Mouse (Mus musculus) mouse embryonic stem cell (cell line): ENCODE results near the gene 9130019O22Rik.
"Not testable (repeated sequence)": the region's sequence is repeated elsewhere in the genome, so short reads cannot be mapped to it uniquely, and the experiment has no call there.

Source experiments
- in situ Hi-C, 2 experiments: fragments of 300-500 bp; cut with MboI; formaldehyde crosslinking; loops; 1 replicate in 1 of 2; 3 replicates in 1 of 2; pipeline ENCODE4 v1.14.3; 2019 to 2020; ENCODE audit warnings: low sequenced_read_pairs in 2 of 2, low pct_unique_long_range_greater_than_20kb in 1 of 2, mixed read lengths in 1 of 2; ENCODE audit not compliant: unreplicated experiment in 1 of 2

9130019O22Rik gene

DNA sequence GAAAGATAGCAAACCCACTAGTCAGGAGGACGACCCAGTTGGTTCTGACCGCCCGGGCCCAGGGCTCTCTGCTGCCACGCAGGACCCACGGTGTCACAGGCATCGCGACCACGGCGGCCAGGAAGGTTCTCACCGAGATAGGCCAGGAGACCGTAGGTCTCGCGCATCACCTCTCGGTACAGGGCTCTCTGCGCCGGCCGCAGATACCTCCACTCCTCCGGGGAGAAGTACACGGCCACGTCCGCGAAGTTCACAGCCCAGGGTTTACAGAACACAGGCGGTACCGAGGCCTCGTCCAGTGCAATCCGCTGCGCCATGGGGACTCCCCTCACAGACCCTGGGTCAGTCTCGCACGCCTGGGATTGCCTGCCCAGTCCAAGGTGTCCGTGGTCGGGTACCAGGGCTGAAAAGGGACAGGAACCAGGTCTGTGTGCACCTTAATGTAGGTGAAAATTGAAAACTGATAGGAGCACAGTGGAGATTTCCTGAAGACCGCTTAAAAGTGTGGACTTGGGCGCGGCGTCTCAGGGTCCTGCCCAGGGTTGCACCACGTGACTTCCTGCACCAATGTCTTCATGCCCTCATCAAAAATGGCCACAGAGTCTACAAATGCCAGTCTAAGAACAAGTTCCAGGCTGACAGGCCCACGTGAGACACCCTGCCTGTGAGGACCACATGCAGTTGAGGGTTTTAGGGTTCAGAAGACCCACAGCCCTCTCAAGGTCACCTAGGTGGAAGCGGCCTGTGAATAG, at the start of gene 9130019O22Rik:
TSS of gene 9130019O22Rik (minus strand) at position 526 of the 752 bp plus-strand sequence.
- in situ Hi-C loops: no loop called here

DNA sequence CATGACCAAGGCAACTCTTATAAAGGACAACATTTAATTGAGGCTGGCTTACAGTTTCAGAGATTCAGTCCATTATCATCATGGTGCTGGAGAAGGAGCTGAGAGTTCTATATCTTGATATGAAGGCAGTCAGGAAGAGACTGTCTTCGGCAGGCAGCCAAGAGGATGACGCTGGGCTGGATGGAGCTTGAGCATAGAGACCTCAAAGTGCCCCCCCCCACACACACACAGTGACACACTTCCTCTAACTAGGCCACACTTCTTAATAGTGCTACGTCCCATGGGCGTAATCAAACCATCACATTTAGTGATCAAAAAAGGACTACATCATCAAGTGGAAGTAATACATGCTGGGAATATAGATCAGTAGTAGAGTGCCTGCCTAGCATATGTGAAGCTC, 48.2 kb upstream of the 9130019O22Rik start:
- in situ Hi-C loops: no loop called here

DNA sequence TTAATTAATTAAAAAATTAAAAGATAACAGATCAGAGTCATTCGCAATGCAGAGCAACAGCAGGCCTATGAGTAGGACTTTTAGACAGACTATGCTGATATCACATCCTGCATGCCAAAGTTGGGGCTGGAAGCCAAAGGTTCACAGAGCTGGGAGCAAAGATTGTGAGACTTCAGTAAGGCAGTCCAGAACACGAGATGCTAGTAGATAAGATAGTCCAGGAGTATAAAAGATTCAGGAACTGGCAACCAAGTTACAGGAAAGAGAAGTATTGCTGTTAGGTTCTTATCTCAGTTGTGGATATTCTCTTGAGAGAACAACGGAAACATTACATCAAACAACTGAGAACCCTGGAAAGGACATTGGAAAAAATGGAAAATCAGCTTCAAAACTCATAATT, 39.4 kb upstream of the 9130019O22Rik start:
- in situ Hi-C loops: no loop called here

DNA sequence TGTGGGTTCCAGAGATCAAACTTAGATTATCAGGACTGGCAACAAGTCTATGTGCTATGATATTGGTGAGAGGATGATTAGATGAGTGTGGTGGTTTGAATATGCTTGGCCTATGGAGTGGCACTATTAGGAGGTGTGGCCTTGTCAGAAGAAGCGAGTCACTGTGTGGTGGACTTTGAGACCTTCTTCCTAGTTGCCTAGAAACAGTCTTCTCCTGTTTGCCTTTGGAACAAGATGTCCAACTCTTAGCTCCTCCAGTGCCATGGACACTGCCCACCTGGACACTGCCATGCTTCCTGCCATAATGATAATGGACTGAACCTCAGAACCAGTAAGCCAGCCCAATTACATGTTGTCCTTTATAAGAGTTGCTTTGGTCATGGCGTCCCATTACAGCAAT, 38.9 kb upstream of the 9130019O22Rik start:
- in situ Hi-C loops: no loop called here

DNA sequence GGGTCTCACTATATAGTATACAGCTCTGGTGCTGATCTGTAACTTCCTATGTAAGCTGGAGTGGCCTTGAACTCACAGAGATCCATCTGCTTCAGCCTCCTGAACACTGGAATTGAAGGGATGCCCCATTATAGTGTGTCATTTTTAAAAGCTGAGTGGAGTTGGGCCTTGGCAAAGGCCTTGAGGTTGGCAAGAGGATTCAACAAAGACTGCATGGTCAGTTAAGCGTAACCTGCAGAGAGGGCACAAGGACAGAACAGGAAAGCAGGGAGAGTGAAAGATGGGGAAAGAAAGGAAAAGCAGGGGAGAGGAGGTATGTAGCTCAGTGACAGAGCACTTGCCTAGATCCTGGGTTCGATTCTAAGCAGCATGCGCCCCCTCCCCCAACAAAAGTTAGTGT, 38.3 kb upstream of the 9130019O22Rik start:
- in situ Hi-C loops: no loop called here

DNA sequence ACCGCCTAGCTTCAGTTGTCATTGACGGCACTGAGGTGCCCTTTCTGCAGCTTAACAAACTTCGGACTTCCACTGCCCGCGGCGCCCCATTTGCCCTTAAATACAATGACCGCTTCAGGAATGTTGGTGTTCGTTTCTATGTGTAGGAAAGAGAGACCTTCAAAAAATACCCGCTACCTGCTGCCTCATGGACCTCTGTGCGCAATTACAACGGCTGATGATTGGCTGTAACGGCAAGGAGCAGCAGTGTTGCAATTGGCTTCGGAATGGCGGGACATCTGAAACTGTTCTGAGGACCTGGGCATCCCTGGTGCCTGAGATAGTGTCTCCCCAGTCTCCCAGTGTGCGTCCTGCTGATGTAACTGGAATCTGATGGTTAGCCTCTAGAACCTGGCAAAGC, 35.3 kb upstream of the 9130019O22Rik start:
- in situ Hi-C loops: no loop called here

DNA sequence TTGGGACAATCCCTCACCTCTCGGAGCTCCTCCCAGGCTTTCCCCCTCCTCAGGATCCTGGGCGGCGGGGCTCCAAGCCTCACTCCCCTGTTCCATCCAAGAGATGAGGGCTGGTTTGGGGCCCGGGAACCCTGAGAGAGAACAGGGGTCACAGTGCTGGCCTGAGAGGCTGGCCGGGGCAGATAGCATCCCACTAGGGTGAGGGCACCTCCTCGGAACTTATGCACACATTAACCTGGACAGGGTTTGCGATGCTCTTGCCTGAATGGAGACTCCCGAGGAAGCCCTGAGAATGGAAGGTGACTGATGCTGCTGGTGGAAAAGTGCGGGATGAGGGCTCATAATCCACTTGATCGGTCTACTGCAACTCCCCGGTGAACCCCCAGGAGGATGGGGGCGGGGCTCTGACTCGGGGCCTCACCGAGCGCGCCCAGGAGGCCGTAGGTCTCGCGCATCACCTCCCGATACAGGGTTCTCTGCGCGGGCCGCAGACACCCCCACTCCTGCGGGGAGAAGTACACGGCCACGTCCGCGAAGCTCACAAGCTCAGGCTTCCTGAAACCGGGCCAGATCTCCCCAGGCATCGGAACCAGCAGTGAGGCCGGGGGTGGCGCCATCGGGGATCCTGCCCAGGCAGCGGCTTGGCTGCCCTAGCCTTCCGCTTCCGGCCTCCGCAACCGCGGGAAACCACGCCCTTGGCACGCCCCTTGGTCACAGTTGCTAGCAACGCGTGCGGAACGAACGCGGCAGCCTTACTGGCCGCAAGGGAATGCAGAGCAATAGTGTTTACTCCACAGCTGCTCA, 34.6 kb upstream of the 9130019O22Rik start, which contains the start of gene Zfp688:
TSS of gene Zfp688 (minus strand) at position 681 of the 804 bp plus-strand sequence.
- in situ Hi-C loops: no loop called here

DNA sequence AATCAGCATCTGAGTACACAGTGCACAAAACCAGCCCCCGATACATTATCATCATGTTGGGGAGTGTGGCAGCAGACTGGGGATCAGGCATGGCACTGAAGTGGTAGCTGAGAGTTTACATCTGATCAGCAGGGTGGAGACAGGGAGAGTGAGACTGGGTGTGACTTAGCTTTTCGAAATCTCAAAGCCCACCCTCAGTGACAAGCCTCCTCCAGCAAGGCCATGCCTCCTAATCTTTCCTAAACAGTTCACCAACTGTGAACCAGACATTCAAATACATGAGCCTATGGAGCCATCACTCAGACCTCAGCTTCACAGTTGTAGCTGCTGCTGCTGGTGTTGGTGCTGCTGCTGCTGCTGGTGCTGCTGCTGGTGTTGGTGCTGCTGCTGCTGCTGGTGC, 24.5 kb upstream of the 9130019O22Rik start:
- in situ Hi-C loops: no loop called here

DNA sequence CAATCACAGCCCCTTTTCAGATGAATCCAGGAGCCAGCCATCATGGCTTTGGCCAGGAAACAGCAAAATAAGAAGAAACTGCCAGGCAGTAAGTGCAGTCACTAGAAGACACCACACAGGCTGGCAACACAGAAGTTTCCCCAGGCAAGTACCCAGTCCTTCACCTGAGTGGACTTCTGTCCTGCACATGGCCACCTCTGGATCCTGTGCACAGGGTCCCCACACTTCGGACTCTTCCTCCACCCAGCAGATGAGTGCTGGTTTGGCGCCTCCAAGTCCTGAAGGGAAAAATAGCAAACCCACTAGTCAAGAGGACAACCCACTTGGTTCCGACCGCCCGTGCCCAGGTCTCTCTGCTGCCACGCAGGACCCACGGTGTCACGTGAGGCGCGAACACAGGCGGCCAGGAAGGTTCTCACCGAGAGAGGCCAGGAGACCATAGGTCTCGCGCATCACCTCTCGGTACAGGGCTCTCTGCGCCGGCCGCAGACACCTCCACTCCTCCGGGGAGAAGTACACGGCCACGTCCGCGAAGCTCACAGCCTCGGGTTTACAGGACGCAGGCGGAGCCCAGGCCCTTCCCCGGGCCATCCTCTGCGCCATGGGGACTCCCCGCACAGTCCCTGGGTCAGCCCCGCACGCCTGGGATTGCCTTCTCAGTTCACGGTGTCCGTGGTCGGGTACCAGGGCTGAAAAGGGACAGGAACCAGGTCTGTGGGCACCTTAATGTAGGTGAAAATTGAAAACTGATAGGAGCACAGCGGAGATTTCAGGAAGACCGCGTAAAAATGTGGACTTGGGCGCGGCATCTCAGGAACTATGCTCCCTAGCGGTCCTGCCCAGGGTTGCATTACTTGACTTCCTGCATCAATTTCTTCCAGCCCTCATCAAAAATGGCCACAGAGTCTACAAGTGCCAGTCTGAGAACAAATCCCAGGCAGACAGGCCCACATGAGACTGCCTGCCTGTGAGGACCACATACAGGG, 19.3 kb upstream of the 9130019O22Rik start, which contains the start of gene Zfp764:
TSS of gene Zfp764 (minus strand) at position 821 of the 986 bp plus-strand sequence.
- in situ Hi-C loops: not testable (repeated sequence)

DNA sequence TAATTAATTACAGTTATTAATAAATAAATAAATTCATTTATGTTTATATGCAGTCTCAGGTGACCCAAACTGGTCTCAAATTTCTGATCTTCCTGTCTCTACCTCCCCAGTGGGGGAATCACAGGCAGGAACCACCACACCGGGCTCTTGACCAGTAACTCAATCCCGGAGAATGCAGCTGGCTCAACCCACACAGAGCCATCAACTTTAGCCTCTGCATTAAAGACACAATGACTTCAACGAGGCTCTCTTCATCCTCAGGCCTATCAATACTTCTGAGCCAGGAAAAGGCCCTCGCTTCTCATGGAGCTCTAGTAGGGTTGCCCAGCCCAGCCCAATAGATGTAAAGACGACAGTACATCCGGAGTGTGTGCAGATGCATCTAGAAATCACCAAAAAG, 17.1 kb upstream of the 9130019O22Rik start:
- in situ Hi-C loops: loop anchor here in 1 of 2 experiments (5.0 kb wide), 1 partner anchor 42 kb away; no protein-coding TSS in a partner anchor

DNA sequence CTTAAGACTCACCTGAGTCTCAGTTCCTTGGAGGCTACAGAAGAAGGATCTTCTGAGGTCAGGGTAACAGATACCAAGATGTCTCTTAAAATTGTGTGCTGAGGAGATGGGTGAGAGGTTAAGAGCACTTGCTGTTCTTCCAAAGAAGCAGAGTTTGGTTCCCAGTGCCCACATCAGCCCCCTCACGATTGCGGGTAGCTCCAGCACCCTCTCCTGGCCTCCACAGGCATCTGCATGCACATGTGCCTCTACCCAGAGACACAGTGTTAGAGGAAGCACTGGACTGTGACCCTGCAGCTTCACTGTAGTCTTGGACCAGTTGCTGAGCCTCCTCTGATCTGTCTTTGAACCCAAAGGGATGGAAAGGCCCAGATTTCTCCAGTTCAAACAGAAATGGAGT, 16.0 kb upstream of the 9130019O22Rik start:
- in situ Hi-C loops: loop anchor here in 1 of 2 experiments (5.0 kb wide), 1 partner anchor 41 kb away; no protein-coding TSS in a partner anchor

DNA sequence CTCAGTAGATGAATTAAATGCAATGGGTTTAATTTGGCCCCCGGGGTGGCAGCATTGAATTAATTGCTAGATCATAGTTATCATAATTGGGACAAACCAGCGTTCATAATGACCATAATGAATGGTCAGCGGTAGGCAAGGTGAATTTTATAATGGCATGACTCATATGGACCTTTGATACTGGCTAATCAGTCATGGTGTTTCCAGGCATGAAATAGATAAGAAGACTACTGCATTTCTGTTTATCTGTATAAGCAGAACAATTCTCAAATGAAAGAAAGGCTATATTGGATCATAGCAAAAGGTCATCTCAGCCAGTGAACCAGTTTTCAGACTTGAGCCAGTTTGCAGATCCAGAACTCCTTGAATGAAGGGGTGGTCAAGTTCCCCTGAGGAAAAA, 13.4 kb upstream of the 9130019O22Rik start:
- in situ Hi-C loops: loop anchor here in 1 of 2 experiments (5.0 kb wide), 1 partner anchor 38 kb away; no protein-coding TSS in a partner anchor

DNA sequence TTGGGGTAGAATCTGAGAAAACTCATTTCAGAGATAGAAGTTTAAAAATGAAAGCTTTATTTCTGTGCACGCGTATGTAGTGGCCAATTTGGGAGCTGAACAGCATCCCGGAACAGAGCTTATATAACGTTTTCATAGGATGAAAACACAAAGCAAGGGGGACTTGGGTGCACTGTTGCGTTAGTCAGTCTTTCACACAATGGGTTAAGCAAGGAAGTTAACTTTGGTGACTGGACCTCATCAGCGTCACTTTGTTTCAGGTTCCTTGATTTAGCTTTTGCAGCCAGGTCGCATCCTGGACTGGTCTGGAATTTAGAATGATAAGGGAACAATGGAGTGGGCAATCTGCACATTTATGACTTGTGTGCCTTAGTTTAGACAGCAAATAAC, 7.0 kb upstream of the 9130019O22Rik start:
- in situ Hi-C loops: no loop called here

DNA sequence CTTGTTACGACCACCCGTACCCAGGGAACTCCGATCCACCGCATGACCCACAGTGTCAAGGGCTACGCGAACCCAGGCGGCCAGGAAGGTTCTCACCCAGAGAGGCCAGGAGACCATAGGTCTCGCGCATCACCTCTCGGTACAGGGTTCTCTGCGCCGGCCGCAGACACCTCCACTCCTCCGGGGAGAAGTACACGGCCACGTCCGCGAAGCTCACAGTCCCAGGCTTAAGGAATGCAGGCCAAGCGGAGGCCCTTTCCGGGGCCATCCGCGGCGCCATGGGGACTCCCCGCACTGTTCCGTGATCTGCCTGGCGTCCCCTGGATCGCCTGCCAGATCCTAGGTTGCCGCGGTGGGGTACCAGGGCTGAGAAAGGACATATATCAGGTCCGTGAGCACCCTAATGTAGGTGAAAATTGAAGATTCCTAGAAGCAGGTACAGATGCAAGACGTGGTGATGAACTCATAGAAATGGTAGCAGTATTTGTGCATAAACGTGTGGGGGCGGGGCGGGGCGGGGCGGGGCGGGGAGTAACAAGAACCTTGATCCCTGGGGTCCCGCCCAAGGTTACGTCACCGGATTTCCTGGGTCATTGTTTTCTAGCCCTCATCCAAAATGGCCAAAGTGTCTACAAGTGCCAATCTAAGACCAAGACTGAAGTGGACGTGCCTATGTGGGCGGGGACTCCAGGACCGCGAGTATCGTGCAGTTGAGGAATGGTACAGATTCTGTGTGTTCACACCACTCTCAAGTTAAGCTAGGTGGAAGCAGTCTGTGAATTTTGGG, 6.4 kb upstream of the 9130019O22Rik start, which contains the start of gene E430018J23Rik:
TSS of gene E430018J23Rik (minus strand) at position 473 of the 787 bp plus-strand sequence.
- in situ Hi-C loops: no loop called here

DNA sequence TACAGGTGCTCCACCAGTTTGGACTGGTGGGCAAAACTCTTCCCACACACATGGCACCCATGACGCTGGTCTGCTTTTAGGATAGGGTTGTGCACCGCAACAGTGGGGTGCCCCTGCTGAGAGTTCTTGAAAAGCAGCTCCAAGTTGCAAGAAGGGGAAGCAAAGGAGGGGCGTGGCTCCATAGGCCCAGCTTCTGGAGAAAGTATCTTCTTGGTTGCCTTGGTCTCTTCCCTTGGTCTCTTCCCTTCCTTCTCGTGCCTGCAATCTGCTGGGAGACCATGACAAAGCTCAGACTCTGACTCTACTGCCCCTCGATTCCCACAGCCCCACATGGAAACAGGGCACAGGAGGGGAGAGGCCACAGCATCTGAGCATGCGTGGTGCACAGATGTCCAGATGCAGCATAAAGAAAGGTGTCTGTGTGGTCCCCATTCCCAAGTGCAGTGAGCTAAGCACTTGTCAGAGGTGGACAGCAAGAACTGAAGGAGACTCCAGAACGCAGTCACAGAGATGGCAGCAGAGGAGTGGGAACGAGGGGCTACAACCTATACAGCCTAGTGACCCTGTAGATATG, 5.4 kb upstream of the 9130019O22Rik start:
- in situ Hi-C loops: no loop called here

DNA sequence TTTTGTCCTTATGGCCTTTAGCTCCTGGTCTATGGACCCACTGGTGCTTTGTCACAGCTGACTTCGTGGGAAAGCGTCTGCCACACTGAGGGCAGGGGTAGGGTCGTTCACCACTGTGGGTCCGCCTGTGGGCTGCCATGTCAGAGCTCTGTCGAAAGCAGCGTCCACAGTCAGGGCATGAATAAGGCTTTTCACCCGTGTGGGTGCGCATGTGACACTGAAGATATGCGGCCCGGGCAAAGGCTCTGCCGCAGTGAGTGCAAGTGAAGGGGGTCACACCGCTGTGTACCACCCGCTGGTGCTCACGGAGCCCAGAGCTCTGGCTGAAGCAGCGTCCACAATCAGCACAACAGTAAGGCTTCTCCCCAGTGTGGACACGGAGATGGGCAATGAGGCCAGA, 4.6 kb upstream of the 9130019O22Rik start:
- in situ Hi-C loops: no loop called here

DNA sequence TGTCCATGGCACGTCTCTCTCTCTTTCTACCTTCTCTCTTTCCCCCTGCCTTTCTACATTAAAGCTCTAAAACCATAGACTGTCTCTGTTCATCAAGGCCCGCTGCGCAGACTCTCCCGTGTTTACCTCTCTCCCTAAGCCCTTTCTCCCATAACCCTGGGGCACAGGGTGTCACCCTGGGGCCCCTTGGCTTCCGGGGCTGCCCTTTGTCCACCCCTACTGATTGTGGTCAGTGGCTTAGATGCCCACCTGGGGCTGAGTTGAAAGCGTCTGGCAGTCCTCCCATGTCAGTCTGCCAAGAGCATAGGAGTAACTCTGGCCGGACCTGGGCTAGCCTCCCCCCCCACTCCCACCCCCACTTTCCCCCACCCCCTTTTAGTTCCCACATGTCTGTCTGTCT, 3.3 kb upstream of the 9130019O22Rik start:
- in situ Hi-C loops: no loop called here
